Mouse (Mus musculus): ENCODE data around the gene Shroom3. TPM values are rescaled to one million over a fixed set of nuclear protein-coding genes. Genes with fewer than 3 reads are reported as not detected.

Gene Shroom3
- total and polyA plus RNA-seq, 3 experiments, result not detected

DNA sequence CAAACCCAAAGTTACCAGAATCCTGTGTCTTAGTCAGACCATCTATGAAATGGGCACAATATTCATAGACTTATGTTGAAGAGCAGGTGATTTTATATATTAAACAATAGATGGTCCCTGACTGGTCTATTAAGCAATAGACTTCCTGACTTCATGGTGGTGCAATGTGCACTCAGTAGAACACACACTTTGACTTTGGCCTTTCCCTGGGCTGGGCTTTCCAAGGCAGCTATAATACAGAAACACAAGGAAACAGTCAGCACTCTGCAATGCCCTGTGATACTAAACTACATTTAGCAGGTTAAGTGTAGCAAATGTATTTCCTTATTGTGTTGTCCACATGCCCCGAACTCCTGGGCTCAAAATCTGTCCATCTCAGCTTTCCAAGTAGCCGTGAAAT is 302.2 kb downstream of the Shroom3 start:
- Histone ChIP-seq H3K9ac (ENCODE audit: control insufficient read depth, low read depth, low read length, poor library complexity, severe bottlenecking) (no peak overlapping the region), H3K4me1 (ENCODE audit: control insufficient read depth in 1 of 2, insufficient read depth in 2 of 2, low read length in 2 of 2) (no peaks in the 10 kb centered on the region), H3K36me3 (ENCODE audit: control insufficient read depth in 1 of 2, insufficient read depth in 2 of 2, low read length in 2 of 2) (no peaks in the 10 kb centered on the region), H3K79me2 (ENCODE audit: control insufficient read depth, insufficient read depth, low read length, poor library complexity) (no peaks in the 10 kb centered on the region), H3K9me3 (replicated peaks; ENCODE audit: insufficient read depth, low read length) (no peaks in the 10 kb centered on the region), H3K4me3 (ENCODE audit: control insufficient read depth in 1 of 2, insufficient read depth in 1 of 2, low read depth in 2 of 2, low read length in 2 of 2) (no peak overlapping the region), H3K27me3 (ENCODE audit: control insufficient read depth in 1 of 2, insufficient read depth in 2 of 2, low read length in 2 of 2) (peaks cover 0 to 1% of the 10 kb centered on the region in 2 experiments; a peak in 1 of 4 replicates), H3K27ac (ENCODE audit: control insufficient read depth, low read depth, low read length) (no peak overlapping the region)
- no peak for TF ChIP-seq GABPA (IDR thresholded peaks at IDR 0.05; ENCODE audit: low read depth, low read length)
- no peak for TF ChIP-seq MAFK (IDR thresholded peaks at IDR 0.05; ENCODE audit: borderline replicate concordance, low read depth, low read length)
- no peak for TF ChIP-seq E2F4 (IDR thresholded peaks at IDR 0.05; ENCODE audit: borderline replicate concordance, low read depth, low read length)
- no peak for TF ChIP-seq EP300 (IDR thresholded peaks at IDR 0.05; ENCODE audit: low read depth in 1 of 2, low read length in 2 of 2)
- no peak for TF ChIP-seq ZC3H11A (IDR thresholded peaks at IDR 0.05; ENCODE audit: low read depth, low read length)
- TF ChIP-seq MAZ (IDR thresholded peaks at IDR 0.05; ENCODE audit: low read depth, low read length), result no peak
- no peak for TF ChIP-seq MEF2A (IDR thresholded peaks at IDR 0.05; ENCODE audit: extremely low read depth, insufficient replicate concordance, low read depth, low read length, poor library complexity, severe bottlenecking)
- TF ChIP-seq NELFE (IDR thresholded peaks at IDR 0.05; ENCODE audit: low read depth, low read length), result no peak
- no peak for TF ChIP-seq TBP (IDR thresholded peaks at IDR 0.05; ENCODE audit: low read depth, low read length)
- TF ChIP-seq TCF12 (IDR thresholded peaks at IDR 0.05; ENCODE audit: low read depth, low read length), result no peak
- TF ChIP-seq USF2 (IDR thresholded peaks at IDR 0.05; ENCODE audit: borderline replicate concordance in 1 of 2, insufficient read depth in 1 of 2, low read depth in 1 of 2, low read length in 2 of 2), result no peak
- TF ChIP-seq HCFC1 (IDR thresholded peaks at IDR 0.05; ENCODE audit: low read depth, low read length), result no peak
- DNase-seq (ENCODE audit: low read depth, low spot score), result no peak

DNA sequence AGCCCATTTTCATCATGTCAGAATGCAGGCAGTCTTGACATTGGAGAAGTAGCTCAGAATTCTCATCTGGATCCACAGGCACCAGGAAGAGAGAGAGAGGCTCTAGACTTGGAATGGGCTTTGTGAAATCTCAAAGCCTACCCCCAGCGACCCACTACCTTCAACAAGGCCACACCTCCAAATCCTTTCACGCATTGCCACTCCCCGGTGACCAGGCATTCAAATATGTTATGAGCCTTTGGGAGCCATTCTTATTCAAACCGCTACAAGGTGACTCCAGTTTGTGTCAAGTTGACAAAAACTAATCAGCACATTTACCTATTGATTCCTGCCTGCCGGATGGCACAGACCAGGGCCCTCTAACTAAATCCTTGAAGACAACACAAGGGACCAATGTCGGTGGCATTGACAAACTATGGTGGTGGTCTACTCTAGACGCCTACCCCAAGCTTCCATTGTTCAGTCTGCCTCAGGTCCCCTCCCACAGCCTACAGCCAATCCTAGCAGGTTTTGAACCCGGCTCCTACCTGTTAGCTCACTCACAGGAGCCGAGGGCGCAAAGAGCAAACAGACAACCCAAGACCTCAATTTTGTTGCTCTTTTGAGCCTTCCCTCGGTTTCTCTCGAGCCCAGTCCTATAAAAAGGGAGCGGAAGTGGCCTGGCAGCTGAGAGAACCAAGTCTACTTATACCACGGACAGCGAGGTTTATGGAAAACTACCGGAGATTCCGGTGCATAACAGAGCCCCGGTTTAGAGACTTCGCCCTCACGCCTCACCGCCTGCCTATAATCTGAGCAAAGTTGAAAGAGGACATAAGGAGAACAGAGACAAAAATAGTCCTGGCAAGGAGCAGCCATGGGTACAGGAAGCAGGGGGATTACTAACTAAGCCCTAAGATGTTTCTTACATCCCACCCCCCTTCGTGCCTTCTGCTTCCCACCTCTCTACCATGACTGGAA is 303.7 kb downstream of the Shroom3 start:
- Histone ChIP-seq H3K27ac (ENCODE audit: control insufficient read depth, low read depth, low read length) (no peak overlapping the region), H3K9ac (ENCODE audit: control insufficient read depth, low read depth, low read length, poor library complexity, severe bottlenecking) (no peak overlapping the region), H3K4me3 (ENCODE audit: control insufficient read depth in 1 of 2, insufficient read depth in 1 of 2, low read depth in 2 of 2, low read length in 2 of 2) (no peak overlapping the region), H3K36me3 (ENCODE audit: control insufficient read depth in 1 of 2, insufficient read depth in 2 of 2, low read length in 2 of 2) (no peaks in the 10 kb centered on the region), H3K27me3 (ENCODE audit: control insufficient read depth in 1 of 2, insufficient read depth in 2 of 2, low read length in 2 of 2) (peaks cover 0 to 1% of the 10 kb centered on the region in 2 experiments; a peak in 1 of 4 replicates), H3K4me1 (ENCODE audit: control insufficient read depth in 1 of 2, insufficient read depth in 2 of 2, low read length in 2 of 2) (no peaks in the 10 kb centered on the region), H3K79me2 (ENCODE audit: control insufficient read depth, insufficient read depth, low read length, poor library complexity) (no peaks in the 10 kb centered on the region), H3K9me3 (replicated peaks; ENCODE audit: insufficient read depth, low read length) (no peaks in the 10 kb centered on the region)
- DNase-seq (ENCODE audit: low read depth, low spot score), result no peak
- no peak for TF ChIP-seq ETS1 (IDR thresholded peaks at IDR 0.05; ENCODE audit: low read depth, low read length)
